Mouse (Mus musculus) E14TG2a.4 (cell line): Measurements from ENCODE around the gene Hif1an.
A peak's percentile ranks its signal among the peaks of the same experiment; 100 is the strongest.

ENCODE experiments used
- H3K27me3 ChIP-seq: 2 replicates; pipeline ENCODE4 v1.6.1; 2014; ENCODE audit warnings: low read length, control low read depth; ENCODE audit not compliant: insufficient read depth
- H3K36me3 ChIP-seq: 2 replicates; pipeline ENCODE4 v1.6.1; 2014; ENCODE audit warnings: low read length, control low read depth; ENCODE audit not compliant: insufficient read depth
- H3K4me1 ChIP-seq: replicated peaks from 2 replicates; pipeline ENCODE4 v1.6.1; 2014; ENCODE audit warnings: low read depth, low read length, control low read depth
- H3K4me3 ChIP-seq: replicated peaks from 2 replicates; pipeline ENCODE4 v1.5.1; 2014; ENCODE audit warnings: mild to moderate bottlenecking, low read length
- H3K9me3 ChIP-seq: 2 replicates; pipeline ENCODE4 v1.6.1; 2014; ENCODE audit warnings: low read length, control low read depth
- CTCF ChIP-seq: conservative IDR thresholded peaks from 2 replicates; pipeline ENCODE4 v1.5.1; 2014; ENCODE audit warnings: low read length
- NANOG ChIP-seq: IDR thresholded peaks from 2 replicates; pipeline ENCODE4 v1.6.1; 2014; ENCODE audit warnings: borderline replicate concordance, low read length, mixed read lengths
- POU5F1 ChIP-seq: IDR thresholded peaks from 2 replicates; pipeline ENCODE4 v1.6.1; 2014; ENCODE audit warnings: low read length, borderline replicate concordance

The Hif1an gene

GRCm38 (mm10) chr19:44552731-44553130 is 9.9 kb upstream of the Hif1an start, which contains the start of gene Gm20538:
Gm20538 (minus strand) TSS chr19:44552831.
- Histone ChIP-seq H3K4me1 (peaks cover 21% of the 10 kb centered on the region), H3K4me3 (no peak within 1 kb of the TSS), H3K27me3 (no peaks in the 10 kb centered on the region), H3K9me3 (no peaks in the 10 kb centered on the region), H3K36me3 (peaks cover 60% of the 10 kb centered on the region)
- no peak for TF ChIP-seq CTCF
- no peak for TF ChIP-seq NANOG
- no peak for TF ChIP-seq POU5F1

DNA sequence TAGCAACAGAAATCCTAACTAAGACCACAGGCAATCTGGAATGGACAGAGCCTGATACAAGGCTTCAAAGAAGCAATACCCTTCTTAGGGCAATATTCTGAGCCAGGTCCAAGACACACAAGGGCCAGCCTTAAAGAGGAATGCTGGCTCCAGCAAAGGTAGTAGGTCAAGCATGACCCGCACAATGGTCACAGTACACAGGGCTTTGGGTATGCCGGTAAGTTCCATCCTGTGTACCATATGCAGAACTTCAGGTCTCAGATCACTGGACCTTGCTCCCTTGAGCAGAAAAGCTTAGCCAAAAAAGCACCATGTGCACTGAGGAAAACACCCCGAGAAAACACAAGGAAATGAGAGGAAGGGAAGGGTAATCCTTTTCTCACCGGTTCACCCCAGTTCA is 9.4 kb upstream of the Hif1an start:
- Histone ChIP-seq H3K4me1 (peaks cover 19% of the 10 kb centered on the region), H3K4me3 (no peak overlapping the region), H3K36me3 (peaks cover 54% of the 10 kb centered on the region), H3K27me3 (no peaks in the 10 kb centered on the region), H3K9me3 (no peaks in the 10 kb centered on the region)
- no peak for TF ChIP-seq NANOG

- TF ChIP-seq NANOG (no peak), POU5F1 (no peak), CTCF (no peak)
- no peaks in the 10 kb centered on the region for H3K9me3 ChIP-seq
- peak overlapping the region; percentile 95 for H3K4me3 ChIP-seq
- H3K4me1 ChIP-seq: peaks cover 19% of the 10 kb centered on the region
- no peaks in the 10 kb centered on the region for H3K27me3 ChIP-seq
- peaks cover 42% of the 10 kb centered on the region for H3K36me3 ChIP-seq
These were observed 8.2 kb upstream of the Hif1an start for GRCm38 (mm10) chr19:44554490-44554860.

DNA sequence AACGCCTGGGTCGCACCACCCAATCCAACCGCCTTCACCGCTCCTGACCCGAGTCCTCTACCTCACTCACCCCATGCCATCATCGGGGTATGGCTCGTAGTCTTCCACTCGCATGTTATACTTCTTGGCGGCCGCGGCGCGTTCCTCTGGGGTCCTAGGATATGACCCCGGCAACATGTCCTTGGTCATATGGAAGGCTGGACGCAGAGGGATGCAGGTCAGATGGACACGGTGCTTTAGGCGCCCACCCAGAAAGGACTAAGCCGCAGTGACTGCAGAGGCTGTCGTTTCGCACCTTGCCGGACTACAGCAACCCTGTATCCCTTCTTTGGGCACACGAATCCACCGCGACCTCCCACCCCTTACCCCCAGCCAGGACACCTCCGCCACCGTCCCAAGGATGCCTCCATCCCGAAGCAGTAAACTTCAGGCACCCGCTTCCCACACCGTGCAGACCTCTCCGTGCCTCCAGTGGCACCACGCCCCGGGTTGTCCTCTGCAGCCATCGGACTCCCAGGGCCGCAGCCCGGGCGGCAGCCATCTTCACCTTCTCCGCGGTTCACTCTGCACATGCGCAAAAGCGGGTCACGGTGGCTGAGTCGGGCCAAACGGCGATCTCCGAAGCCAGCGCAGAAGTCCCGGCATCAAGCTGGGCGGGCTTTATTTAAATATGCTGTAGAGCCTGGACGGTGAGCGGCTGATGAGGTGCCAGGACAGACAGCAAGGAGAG is 7.6 kb upstream of the Hif1an start, which contains the start of gene Ndufb8:
Gene Ndufb8, minus strand, starts transcription at position 580 of the 730 bp plus-strand sequence.
- Histone ChIP-seq H3K9me3 (no peaks in the 10 kb centered on the region), H3K4me1 (peaks cover 19% of the 10 kb centered on the region), H3K27me3 (peaks cover 3% of the 10 kb centered on the region; the same call in 1 of the 2 replicates), H3K4me3 (peak within 1 kb of the TSS; percentile 95), H3K36me3 (peaks cover 37% of the 10 kb centered on the region)
- TF ChIP-seq CTCF (no peak), POU5F1 (no peak), NANOG (no peak)

- no peak for TF ChIP-seq CTCF
- no peak for TF ChIP-seq NANOG
- no peak for TF ChIP-seq POU5F1
- Histone ChIP-seq H3K4me3 (0 out of 2 replicates have a peak overlapping the region, but pooled peaks have one; percentile 91), H3K9me3 (no peaks in the 10 kb centered on the region), H3K27me3 (peaks cover 3% of the 10 kb centered on the region; the same call in 1 of the 2 replicates), H3K36me3 (peaks cover 52% of the 10 kb centered on the region), H3K4me1 (peaks cover 17% of the 10 kb centered on the region)
These were observed 1.4 kb downstream of the Hif1an start for GRCm38 (mm10) chr19:44564006-44564405.

- no peak for TF ChIP-seq CTCF
- no peak for TF ChIP-seq POU5F1
- no peak for TF ChIP-seq NANOG
- Histone ChIP-seq H3K4me3 (no peak overlapping the region), H3K9me3 (no peaks in the 10 kb centered on the region), H3K4me1 (peaks cover 17% of the 10 kb centered on the region), H3K36me3 (peaks cover 89% of the 10 kb centered on the region), H3K27me3 (no peaks in the 10 kb centered on the region)
These were observed 5.1 kb downstream of the Hif1an start for GRCm38 (mm10) chr19:44567763-44568162.

DNA sequence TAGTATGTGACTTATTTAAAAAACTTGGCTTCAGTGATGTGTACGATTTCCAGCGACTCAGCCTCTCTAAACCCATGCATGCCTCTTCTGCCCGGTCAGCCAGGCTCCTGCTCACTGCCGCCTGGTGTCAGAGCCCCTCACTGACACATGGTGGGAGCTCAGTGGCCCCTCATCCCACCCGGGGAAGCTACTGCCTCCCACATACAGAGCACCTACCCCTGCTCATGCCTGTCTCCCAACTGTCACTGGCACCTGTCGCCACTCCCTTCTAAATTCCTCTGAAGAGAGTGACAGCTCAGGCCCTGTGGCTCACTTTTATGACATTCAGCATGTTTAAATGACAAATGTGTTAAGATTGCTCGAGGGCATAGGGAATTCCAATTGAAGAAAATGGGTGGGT is 13.6 kb downstream of the Hif1an start:
- Histone ChIP-seq H3K27me3 (no peaks in the 10 kb centered on the region), H3K4me1 (no peaks in the 10 kb centered on the region), H3K36me3 (peaks cover 68% of the 10 kb centered on the region), H3K9me3 (peaks cover 20% of the 10 kb centered on the region), H3K4me3 (no peak overlapping the region)
- no peak for TF ChIP-seq NANOG
- TF ChIP-seq POU5F1: no peak
- TF ChIP-seq CTCF: no peak

DNA sequence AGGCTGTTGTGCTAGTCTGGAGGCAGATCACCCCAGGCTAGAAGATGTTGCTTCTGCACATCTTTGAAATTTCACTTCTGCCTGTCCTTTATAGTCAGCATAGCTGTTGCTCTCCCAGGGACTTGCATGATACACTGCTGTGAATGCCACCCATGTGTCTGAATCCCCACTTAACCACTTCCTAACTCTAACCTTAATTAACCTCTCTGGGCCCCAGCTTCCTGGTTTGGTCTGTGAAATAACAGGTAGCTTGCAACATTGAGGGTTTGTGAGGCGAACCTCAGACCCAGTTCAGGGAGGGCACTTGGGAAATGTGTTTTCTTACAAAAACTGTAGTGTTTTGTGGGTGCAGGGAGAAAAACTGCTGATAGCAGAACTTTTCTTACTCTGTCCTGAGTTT is 15.4 kb downstream of the Hif1an start:
- no peaks in the 10 kb centered on the region for H3K27me3 ChIP-seq
- TF ChIP-seq CTCF: no peak
- TF ChIP-seq NANOG: no peak
- no peak for TF ChIP-seq POU5F1
- H3K4me1 ChIP-seq: no peaks in the 10 kb centered on the region
- peaks cover 50% of the 10 kb centered on the region for H3K36me3 ChIP-seq
- H3K4me3 ChIP-seq: no peak overlapping the region
- peaks cover 20% of the 10 kb centered on the region for H3K9me3 ChIP-seq

GRCm38 (mm10) chr19:44582103-44582502 is 19.5 kb downstream of the Hif1an start:
- Histone ChIP-seq H3K9me3 (no peaks in the 10 kb centered on the region), H3K27me3 (peaks cover 10% of the 10 kb centered on the region), H3K36me3 (peaks cover 10% of the 10 kb centered on the region), H3K4me1 (peaks cover 1% of the 10 kb centered on the region), H3K4me3 (no peak overlapping the region)
- TF ChIP-seq NANOG (no peak), POU5F1 (no peak), CTCF (no peak)
